Mouse (Mus musculus): ENCODE measurements at regions not wholly inside any gene's neighbourhood (a gene's known extent, or its start where the extent isn't known, plus 50 kb on each side); places are given as distances from the start of the nearest gene placed in this dataset.

- ATAC-seq (ENCODE audit: low FRiP score, low TSS enrichment) (no peak), DNase-seq (no peak)
- H3K36me3 ChIP-seq (ENCODE audit: control insufficient read depth, insufficient read depth, low read length) = no peaks in the 10 kb centered on the region
- H3K9me3 ChIP-seq (ENCODE audit: control insufficient read depth, low read length) = no peaks in the 10 kb centered on the region
- H3K9ac ChIP-seq (replicated peaks; ENCODE audit: low read length) = no peak overlapping the region
- H3K27me3 ChIP-seq (ENCODE audit: control insufficient read depth, insufficient read depth, low read length) = peaks cover 6% of the 10 kb centered on the region
- H3K4me2 ChIP-seq (ENCODE audit: low read length) = no peak overlapping the region
- H3K27ac ChIP-seq (replicated peaks; ENCODE audit: low read depth, low read length) = no peak overlapping the region
- no peak overlapping the region for H3K4me3 ChIP-seq (replicated peaks; ENCODE audit: low read depth, low read length)
- 88% methylated on average over 1 of the region's 1 CpGs for WGBS
- no peaks in the 10 kb centered on the region for H3K4me1 ChIP-seq (ENCODE audit: control insufficient read depth, insufficient read depth, low read length)
These were observed 537.8 kb downstream of the Olfm4 start for GRCm38 (mm10) chr14:80521631-80522030.

GRCm38 (mm10) chr14:80522536-80522935 lies 538.7 kb downstream of the Olfm4 start:
- H3K4me3 ChIP-seq (replicated peaks; ENCODE audit: low read depth, low read length) = no peak overlapping the region
- no peak overlapping the region for H3K4me2 ChIP-seq (ENCODE audit: low read length)
- ATAC-seq (ENCODE audit: low FRiP score, low TSS enrichment) = no peak
- no peak overlapping the region for H3K9ac ChIP-seq (replicated peaks; ENCODE audit: low read length)
- H3K27ac ChIP-seq (replicated peaks; ENCODE audit: low read depth, low read length) = no peak overlapping the region
- H3K9me3 ChIP-seq (ENCODE audit: control insufficient read depth, low read length) = no peaks in the 10 kb centered on the region
- 88% methylated on average over 3 of the region's 3 CpGs for WGBS
- H3K36me3 ChIP-seq (ENCODE audit: control insufficient read depth, insufficient read depth, low read length) = no peaks in the 10 kb centered on the region
- DNase-seq = no peak
- H3K4me1 ChIP-seq (ENCODE audit: control insufficient read depth, insufficient read depth, low read length) = no peaks in the 10 kb centered on the region
- H3K27me3 ChIP-seq (ENCODE audit: control insufficient read depth, insufficient read depth, low read length) = peaks cover 6% of the 10 kb centered on the region

GRCm38 (mm10) chr14:80528419-80529028 lies 544.6 kb downstream of the Olfm4 start:
- ATAC-seq (ENCODE audit: low FRiP score, low TSS enrichment) (peak; percentile 58; the same call in 1 of the 2 replicates), DNase-seq (peak; percentile 62)
- Histone ChIP-seq H3K27ac (replicated peaks; ENCODE audit: low read depth, low read length) (no peak overlapping the region), H3K9ac (replicated peaks; ENCODE audit: low read length) (no peak overlapping the region), H3K27me3 (ENCODE audit: control insufficient read depth, insufficient read depth, low read length) (peaks cover 6% of the 10 kb centered on the region; the same call in 1 of the 2 replicates), H3K9me3 (ENCODE audit: control insufficient read depth, low read length) (no peaks in the 10 kb centered on the region), H3K4me3 (replicated peaks; ENCODE audit: low read depth, low read length) (no peak overlapping the region), H3K4me1 (ENCODE audit: control insufficient read depth, insufficient read depth, low read length) (no peaks in the 10 kb centered on the region), H3K36me3 (ENCODE audit: control insufficient read depth, insufficient read depth, low read length) (no peaks in the 10 kb centered on the region), H3K4me2 (ENCODE audit: low read length) (no peak overlapping the region)
- 14% methylated on average over 9 of the region's 9 CpGs for WGBS

GRCm38 (mm10) chr14:80536044-80536745 lies 552.3 kb downstream of the Olfm4 start:
- Histone ChIP-seq H3K9me3 (ENCODE audit: control insufficient read depth, low read length) (no peaks in the 10 kb centered on the region), H3K4me1 (ENCODE audit: control insufficient read depth, insufficient read depth, low read length) (no peaks in the 10 kb centered on the region), H3K27me3 (ENCODE audit: control insufficient read depth, insufficient read depth, low read length) (no peaks in the 10 kb centered on the region), H3K4me2 (ENCODE audit: low read length) (no peak overlapping the region), H3K4me3 (replicated peaks; ENCODE audit: low read depth, low read length) (no peak overlapping the region), H3K36me3 (ENCODE audit: control insufficient read depth, insufficient read depth, low read length) (no peaks in the 10 kb centered on the region), H3K27ac (replicated peaks; ENCODE audit: low read depth, low read length) (no peak overlapping the region), H3K9ac (replicated peaks; ENCODE audit: low read length) (no peak overlapping the region)
- peak; percentile 19 for DNase-seq
- 23% methylated on average over 7 of the region's 7 CpGs for WGBS
- ATAC-seq (ENCODE audit: low FRiP score, low TSS enrichment) = no peak

- H3K36me3 ChIP-seq (ENCODE audit: control insufficient read depth, insufficient read depth, low read length) = no peaks in the 10 kb centered on the region
- 77% methylated on average over 11 of the region's 11 CpGs for WGBS
- no peak overlapping the region for H3K9ac ChIP-seq (replicated peaks; ENCODE audit: low read length)
- H3K4me3 ChIP-seq (replicated peaks; ENCODE audit: low read depth, low read length) = no peak overlapping the region
- no peaks in the 10 kb centered on the region for H3K27me3 ChIP-seq (ENCODE audit: control insufficient read depth, insufficient read depth, low read length)
- no peaks in the 10 kb centered on the region for H3K9me3 ChIP-seq (ENCODE audit: control insufficient read depth, low read length)
- H3K27ac ChIP-seq (replicated peaks; ENCODE audit: low read depth, low read length) = no peak overlapping the region
- DNase-seq (peak; percentile 2), ATAC-seq (ENCODE audit: low FRiP score, low TSS enrichment) (no peak)
- H3K4me1 ChIP-seq (ENCODE audit: control insufficient read depth, insufficient read depth, low read length) = no peaks in the 10 kb centered on the region
- H3K4me2 ChIP-seq (ENCODE audit: low read length) = no peak overlapping the region
These were observed 576.1 kb downstream of the Olfm4 start for GRCm38 (mm10) chr14:80559950-80560349.

All from midbrain, embryonic 14.5 days (tissue).